Mouse (Mus musculus) heart, postnatal 4 days (tissue): ENCODE data around the gene Atoh8. TPM values are rescaled to one million over a fixed set of nuclear protein-coding genes. Genes with fewer than 3 reads are reported as not detected.
A peak's percentile ranks its signal among the peaks of the same experiment; 100 is the strongest.

ENCODE experiments used
- DNase-seq: peaks from one replicate; pipeline ENCODE4 v3.0.0; 2021
- total RNA-seq, 2 experiments: library from RNA; stranded (reverse); gene quantifications; 2 replicates each; pipeline ENCODE4 v1.2.3; 2021

Gene Atoh8
- total RNA-seq, 2 experiments from 2014 or later = 7.2 to 8.6 TPM

GRCm38 (mm10) chr6:72253911-72254587 is 18.7 kb upstream of the Atoh8 start:
- DNase-seq = peak; percentile 41

DNA sequence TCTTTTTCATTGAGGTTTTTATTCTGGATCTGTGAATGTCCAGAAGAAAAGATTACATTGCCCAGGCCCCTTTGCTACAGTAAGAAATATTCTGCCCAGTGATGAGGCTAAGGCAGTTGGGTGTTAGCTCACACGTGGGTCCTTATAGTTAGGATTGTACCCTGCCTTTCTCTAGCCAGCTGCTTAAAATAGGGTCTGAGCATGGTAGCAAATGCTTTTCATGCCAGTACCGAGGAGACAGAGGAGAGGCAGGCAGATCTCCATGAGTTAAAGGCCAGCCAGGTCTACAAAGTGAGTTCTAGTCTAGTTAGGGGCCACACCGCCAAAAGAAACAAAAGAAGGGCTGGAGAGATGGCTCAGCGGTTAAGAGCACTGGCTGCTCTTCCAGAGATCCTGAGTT is 17.8 kb upstream of the Atoh8 start:
- DNase-seq = no peak

DNA sequence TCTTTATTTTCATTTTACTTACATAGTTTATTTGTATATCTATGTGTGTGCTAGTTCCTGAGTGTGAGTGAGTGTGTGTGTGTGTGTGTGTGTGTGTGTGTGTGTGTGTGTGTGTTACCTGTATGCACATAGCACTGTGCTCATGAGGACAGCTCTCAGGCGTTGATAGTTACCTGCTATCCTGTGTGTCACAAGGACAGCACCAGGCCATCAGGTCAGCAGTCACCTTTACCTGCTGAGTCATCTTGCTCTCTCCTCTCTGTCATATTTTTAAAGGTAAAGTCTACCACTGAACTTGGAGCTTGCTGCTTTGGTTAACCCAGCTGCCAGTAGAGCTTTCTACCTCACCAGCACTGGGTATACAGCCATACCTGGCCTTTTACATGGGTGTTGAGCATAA is 17.1 kb upstream of the Atoh8 start:
- DNase-seq = no peak

GRCm38 (mm10) chr6:72249981-72250380 is 14.6 kb upstream of the Atoh8 start:
- no peak for DNase-seq

GRCm38 (mm10) chr6:72248150-72248914 is 13.0 kb upstream of the Atoh8 start:
- no peak for DNase-seq

GRCm38 (mm10) chr6:72246303-72246702 is 10.9 kb upstream of the Atoh8 start:
- DNase-seq = no peak

GRCm38 (mm10) chr6:72244569-72245285 is 9.3 kb upstream of the Atoh8 start:
- peak; percentile 50 for DNase-seq

DNA sequence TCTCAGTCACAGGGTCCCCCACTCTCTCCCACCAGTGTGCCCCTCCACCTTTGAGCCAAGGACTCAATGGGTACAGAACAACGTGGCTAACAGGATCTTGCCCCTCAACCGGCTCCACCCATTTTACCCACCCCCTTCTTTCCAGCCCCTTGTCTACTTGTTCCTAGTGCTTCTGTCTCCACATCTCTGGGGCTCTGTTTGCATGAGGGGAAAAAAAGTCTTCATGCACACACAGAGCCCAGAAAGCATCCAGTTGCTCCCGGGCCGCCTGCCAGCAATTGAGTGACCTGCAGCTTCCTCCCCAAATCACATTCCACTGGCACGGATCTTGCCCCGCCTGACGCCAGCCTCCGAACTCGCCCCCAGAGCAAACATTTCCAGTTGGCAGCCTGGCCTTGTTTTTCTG is 8.8 kb upstream of the Atoh8 start:
- peak; percentile 96 for DNase-seq

- DNase-seq = no peak
Observed at GRCm38 (mm10) chr6:72242532-72243320, 7.3 kb upstream of the Atoh8 start.

- DNase-seq = no peak
Observed at GRCm38 (mm10) chr6:72241843-72242154, 6.4 kb upstream of the Atoh8 start.

GRCm38 (mm10) chr6:72241133-72241842 is 5.9 kb upstream of the Atoh8 start:
- DNase-seq = peak; percentile 64

- no peak for DNase-seq
Observed at GRCm38 (mm10) chr6:72240042-72240441, 4.7 kb upstream of the Atoh8 start.

DNA sequence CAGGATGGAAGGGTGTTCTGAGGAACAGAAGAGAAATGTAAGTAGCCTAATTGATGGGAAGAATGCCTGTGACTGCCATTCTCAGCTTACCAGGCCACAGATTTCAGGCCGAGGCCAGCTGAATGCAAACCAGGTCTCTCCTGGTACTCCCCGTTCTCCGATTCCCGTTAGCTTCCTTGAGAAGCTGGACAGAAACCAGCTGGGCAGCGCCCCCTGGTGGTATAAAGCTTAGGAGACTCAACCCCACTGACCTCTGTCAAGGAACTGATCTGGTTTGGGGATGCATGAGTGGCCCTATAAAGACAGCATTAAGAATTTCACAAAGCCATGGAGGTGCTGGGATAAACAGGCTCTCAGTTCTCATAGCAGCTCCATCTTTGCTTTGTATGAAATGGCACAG is 1.7 kb upstream of the Atoh8 start:
- peak; percentile 95 for DNase-seq

DNA sequence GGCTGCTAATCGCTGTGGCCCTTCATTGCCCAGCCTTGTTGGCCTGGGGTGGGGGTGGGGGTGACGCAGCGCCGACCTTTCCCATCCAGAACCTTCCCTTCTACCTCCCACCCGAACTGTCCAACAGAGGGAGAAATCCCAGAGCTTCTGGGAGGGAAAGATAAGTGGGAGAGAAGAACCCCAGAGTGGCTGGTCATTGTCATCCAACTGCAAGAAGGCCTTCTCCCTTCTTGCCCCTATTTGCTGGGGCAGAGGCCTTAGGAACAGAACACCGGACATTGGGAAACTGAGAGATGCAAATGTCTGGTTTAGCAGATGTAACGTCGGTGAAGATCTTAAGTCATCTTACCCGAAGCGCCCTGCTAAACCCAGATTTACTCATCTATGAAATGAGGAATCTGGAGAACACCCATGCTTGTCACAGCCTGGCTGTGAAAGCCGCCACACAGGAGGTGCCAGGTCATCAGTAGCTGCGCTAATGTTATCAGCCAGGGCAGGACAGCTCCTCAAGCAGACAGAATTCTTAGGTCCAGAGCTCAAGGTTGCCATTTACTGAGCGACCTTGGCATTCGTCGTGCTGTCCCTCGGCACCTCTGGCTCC is 530 bp upstream of the Atoh8 start:
- no peak for DNase-seq

- peak; percentile 59 for DNase-seq
Observed at GRCm38 (mm10) chr6:72234372-72235097, 842 bp downstream of the Atoh8 start.

- DNase-seq = no peak
Observed at GRCm38 (mm10) chr6:72233950-72234349, 1.4 kb downstream of the Atoh8 start.

DNA sequence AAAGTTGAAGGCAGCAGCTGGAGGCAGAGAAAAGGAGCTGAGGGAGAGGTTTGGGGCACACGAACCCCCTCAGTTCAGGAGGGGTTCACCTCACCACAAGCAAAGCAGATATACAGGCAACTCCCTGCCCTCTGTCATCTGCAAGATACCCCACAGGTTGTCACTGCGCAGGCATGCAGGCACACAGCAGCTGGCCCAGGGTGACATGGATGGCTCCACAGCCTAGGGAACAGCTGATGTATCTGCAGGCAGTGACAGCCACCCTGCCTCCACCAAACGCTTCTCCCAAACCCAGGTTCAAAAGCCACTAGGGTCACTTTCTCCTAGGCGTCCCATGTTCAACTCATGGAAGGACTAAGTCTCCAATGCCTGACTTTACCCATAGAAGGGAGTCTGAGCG is 2.5 kb downstream of the Atoh8 start:
- no peak for DNase-seq

GRCm38 (mm10) chr6:72232411-72232810 is 3.0 kb downstream of the Atoh8 start:
- no peak for DNase-seq

DNA sequence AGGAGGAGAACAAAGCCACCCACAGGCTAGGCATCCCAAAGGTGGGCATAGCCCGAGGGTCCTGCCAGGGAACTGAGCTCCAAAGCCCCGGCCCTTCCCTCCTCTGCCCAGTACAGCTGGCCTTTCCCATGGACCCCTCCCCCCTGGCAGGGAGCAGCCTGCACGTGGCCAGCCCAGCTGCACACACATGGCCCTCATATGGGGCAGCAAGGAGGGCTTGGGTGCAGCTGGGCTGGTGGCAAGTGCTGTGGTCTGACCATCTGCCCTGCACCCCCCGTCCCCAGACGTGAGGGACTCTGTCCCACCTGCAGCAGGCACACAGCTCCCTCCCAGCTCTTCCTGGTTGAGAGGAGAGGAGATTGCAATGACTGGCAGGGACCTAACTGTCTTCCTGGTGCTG is 4.5 kb downstream of the Atoh8 start:
- DNase-seq = no peak

GRCm38 (mm10) chr6:72227665-72228265 is 7.6 kb downstream of the Atoh8 start:
- DNase-seq = no peak

DNA sequence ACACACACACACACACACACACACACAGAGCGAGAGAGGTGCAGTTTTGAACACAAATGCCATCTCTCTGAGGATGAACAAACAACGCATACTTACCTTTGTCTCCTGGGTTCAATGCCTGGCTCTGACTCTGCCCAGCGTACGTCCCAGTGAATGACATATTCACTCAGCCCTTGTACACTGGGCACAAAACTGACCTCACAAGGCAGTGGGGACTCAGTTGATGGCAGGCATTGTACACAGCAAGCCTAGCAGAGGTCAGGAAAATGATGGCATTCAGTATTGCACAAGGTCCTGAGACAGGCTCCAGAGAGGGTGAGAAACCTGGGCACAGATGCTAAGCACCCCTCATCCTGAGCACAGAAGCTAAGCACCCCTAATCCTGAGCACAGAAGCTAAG is 8.4 kb downstream of the Atoh8 start:
- no peak for DNase-seq
